Mouse (Mus musculus) right cerebral cortex, postnatal 10 days (tissue): ENCODE results near the gene Smc1b.

Source experiments
- DNase-seq, 2 experiments: peaks; one replicate each; pipeline ENCODE4 v3.0.0; 2021; ENCODE audit warnings: low spot score in 2 of 2

Gene Smc1b

DNA sequence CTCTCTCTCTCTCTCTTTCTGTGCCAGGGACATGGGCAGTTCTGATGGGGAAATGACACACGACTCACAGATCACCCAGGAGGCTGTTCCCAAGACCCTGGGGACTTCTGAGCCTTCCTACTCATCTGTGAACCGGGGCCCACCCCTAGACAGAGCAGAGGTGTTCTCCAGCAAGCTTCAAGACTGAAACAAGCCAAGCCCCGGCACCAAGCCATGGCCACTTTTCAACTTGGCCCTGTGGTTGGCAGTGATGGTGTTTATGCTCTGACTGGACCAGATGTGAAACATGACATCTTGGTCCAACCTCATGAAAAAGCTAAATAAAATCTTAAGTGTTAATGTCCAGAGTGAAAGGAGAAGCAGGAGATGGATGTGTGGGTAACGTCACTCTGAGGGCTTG, 109.6 kb downstream of the Smc1b start:
- no peak for DNase-seq

DNA sequence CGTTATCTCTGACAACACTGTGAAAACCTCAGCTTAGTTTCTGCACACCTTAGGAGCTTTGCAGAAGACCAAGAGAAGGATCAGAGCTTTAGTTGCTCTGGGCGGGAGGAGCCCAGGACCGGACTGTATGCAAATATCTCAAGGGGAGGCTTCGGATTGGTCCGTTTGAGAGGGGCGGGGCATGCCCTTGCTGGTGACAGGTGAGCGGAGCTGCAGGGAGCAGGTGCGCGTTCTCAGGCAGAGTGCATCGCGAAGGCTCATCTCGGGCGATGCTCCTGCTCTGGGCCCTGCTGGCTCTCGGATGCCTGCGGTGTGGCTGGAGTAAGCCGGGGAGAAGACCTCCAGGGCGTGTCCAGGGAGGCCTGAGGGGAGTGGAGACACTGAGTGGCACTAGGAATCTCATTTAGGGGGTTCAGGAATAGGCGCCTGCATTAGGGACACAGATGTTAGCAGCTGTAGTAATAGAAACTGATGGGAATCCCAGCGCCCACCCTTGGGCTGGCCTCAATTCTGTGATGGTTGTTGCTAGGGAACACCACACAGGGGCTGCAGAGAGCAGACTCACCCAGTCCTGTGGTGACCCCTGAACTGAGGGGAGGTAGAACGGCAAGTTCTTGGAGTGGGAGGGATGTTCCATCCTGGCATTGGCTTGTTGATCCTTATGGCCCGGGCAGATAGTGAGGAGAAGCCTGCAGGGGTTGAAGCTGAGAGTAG, 114.7 kb downstream of the Smc1b start, which contains the start of gene Upk3a:
TSS of gene Upk3a (plus strand) at position 191 of the 714 bp plus-strand sequence.
- peak in 1 of 2 experiments; percentile 51 for DNase-seq

DNA sequence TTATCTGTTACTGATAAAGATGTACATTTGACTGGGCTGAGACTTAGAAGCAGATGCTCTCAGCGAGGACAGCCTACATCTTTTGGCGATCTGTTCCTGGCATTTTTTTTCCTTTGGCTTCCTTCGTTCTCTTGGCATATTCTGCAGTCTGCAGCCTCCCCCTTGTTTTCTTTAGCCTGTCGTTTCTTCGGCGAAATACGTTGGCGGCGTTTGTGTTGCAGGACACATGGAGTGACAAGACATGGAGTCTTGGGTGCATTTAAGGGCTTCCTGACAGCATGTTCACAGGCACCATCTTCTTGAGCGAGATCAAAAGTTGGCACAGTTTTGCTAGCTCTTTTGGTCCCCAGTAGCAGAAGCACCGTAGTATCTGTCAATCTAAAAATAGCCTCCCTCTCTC, 116.0 kb downstream of the Smc1b start:
- peak; percentile 72 to 87 for DNase-seq
